ENCODE assay signal across 28 mouse cellular contexts in the genomic region with DNA sequence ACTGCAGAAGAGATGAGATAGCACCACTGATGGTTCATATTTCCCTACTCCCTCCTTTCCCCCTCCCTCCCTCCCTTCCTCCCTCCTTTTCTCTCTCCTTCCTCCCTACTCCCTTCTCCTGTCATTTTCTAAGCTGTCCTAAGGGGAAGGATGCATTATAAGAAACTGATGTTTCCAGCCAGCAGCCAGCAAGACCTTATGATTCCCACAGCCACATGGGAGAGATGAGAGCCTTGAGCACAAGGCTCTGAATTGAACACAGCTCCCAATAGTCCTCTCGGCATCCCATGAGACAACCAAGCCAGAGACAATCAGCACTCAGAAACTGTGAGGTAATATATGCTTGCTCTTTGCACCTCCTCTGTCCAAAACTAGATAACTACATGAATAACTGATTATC.
"Had no signal": no experiment of that assay in that cellular context is flagged by ENCODE, and none has a peak within 500 bp of the region (broad histone marks: within the 10 kb centered on the region; RNA-seq: fewer than 3 reads in every experiment).

No protein-coding gene starts in this region.

- DNase-seq: left cerebral cortex, postnatal 4 days; liver; liver, embryonic 13.5 days; liver, postnatal 0 days; lung, adult 18-20 months; lung, adult 2 months; lung, embryonic 14.5 days; lung, postnatal 10 days; lung, postnatal 14 days; lung, postnatal 36 days; lung, postnatal 4 days; midbrain, embryonic 14.5 days had no signal

- H3K27me3 ChIP-seq: limb, embryonic 12.5 days; limb, embryonic 13.5 days; limb, embryonic 15.5 days; liver, embryonic 12.5 days; liver, embryonic 13.5 days; liver, embryonic 15.5 days; lung, embryonic 15.5 days; midbrain, embryonic 13.5 days; midbrain, embryonic 15.5 days; neural tube, embryonic 12.5 days had no signal

- H3K4me1 ChIP-seq: limb, embryonic 10.5 days; limb, embryonic 12.5 days; limb, embryonic 13.5 days; limb, embryonic 15.5 days; liver, embryonic 12.5 days; liver, embryonic 13.5 days; liver, embryonic 15.5 days; megakaryocyte, embryonic 14.5 days; midbrain, embryonic 10.5 days; midbrain, embryonic 12.5 days; midbrain, embryonic 13.5 days; midbrain, embryonic 15.5 days; neural tube, embryonic 12.5 days had no signal

- H3K9ac ChIP-seq: limb, embryonic 12.5 days; limb, embryonic 13.5 days; limb, embryonic 15.5 days; liver, embryonic 12.5 days; liver, embryonic 13.5 days; liver, embryonic 14.5 days; liver, embryonic 15.5 days; liver, postnatal 0 days; lung, embryonic 14.5 days; lung, embryonic 15.5 days; midbrain, embryonic 12.5 days; midbrain, embryonic 13.5 days; midbrain, embryonic 15.5 days; neural tube, embryonic 12.5 days had no signal

- H3K4me3 ChIP-seq: limb, embryonic 10.5 days; limb, embryonic 12.5 days; limb, embryonic 13.5 days; limb, embryonic 15.5 days; liver, embryonic 12.5 days; liver, embryonic 13.5 days; liver, embryonic 15.5 days; lung, embryonic 15.5 days; megakaryocyte, embryonic 14.5 days; midbrain, embryonic 10.5 days; midbrain, embryonic 12.5 days; midbrain, embryonic 13.5 days; midbrain, embryonic 15.5 days; myocyte; neural tube, embryonic 12.5 days had no signal

- H3K27ac ChIP-seq: limb, embryonic 10.5 days; limb, embryonic 12.5 days; limb, embryonic 13.5 days; limb, embryonic 15.5 days; liver, embryonic 12.5 days; liver, embryonic 13.5 days; liver, embryonic 14.5 days; liver, embryonic 15.5 days; lung, embryonic 15.5 days; macrophage; midbrain, embryonic 10.5 days; midbrain, embryonic 12.5 days; midbrain, embryonic 13.5 days; midbrain, embryonic 15.5 days; neural tube, embryonic 12.5 days had no signal

- H3K36me3 ChIP-seq: limb, embryonic 10.5 days; limb, embryonic 12.5 days; limb, embryonic 13.5 days; limb, embryonic 15.5 days; liver, embryonic 12.5 days; liver, embryonic 13.5 days; liver, embryonic 15.5 days; lung, embryonic 15.5 days; midbrain, embryonic 10.5 days; midbrain, embryonic 12.5 days; midbrain, embryonic 13.5 days; midbrain, embryonic 15.5 days; neural tube, embryonic 12.5 days had no signal
